Mouse (Mus musculus) kidney, adult 8-10 months (tissue): ENCODE results near the gene Nell2.

ENCODE experiments used
- DNase-seq, 2 experiments: peaks; one replicate each; pipeline ENCODE4 v3.0.0; 2022

Gene Nell2

GRCm38 (mm10) chr15:95070881-95071280 lies 457.5 kb downstream of the Nell2 start:
- no peak for DNase-seq

DNA sequence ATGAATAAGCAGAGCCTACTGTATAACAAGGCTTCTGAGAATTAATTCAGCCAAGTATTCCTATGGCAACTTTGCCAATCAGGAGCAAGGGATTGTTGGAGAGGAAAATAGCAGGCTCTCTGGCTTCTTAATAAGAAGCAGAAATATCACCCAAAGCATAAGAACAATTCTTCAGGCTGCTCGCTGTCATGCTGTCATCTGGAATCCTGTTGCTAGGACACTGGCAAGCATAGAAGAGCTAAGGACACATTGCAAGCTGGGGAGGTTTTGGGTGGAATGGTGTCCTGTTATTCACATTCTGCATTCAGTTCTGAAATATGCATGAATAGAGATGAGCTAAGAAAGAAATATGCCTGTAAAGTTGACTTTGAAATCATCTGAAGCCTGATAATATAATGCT lies 459.6 kb downstream of the Nell2 start:
- no peak for DNase-seq

GRCm38 (mm10) chr15:95068023-95068422 lies 460.3 kb downstream of the Nell2 start:
- DNase-seq = no peak

GRCm38 (mm10) chr15:95055081-95055650 lies 473.2 kb downstream of the Nell2 start:
- no peak for DNase-seq

- no peak for DNase-seq
Measured at GRCm38 (mm10) chr15:95049171-95049729, 479.1 kb downstream of the Nell2 start.

DNA sequence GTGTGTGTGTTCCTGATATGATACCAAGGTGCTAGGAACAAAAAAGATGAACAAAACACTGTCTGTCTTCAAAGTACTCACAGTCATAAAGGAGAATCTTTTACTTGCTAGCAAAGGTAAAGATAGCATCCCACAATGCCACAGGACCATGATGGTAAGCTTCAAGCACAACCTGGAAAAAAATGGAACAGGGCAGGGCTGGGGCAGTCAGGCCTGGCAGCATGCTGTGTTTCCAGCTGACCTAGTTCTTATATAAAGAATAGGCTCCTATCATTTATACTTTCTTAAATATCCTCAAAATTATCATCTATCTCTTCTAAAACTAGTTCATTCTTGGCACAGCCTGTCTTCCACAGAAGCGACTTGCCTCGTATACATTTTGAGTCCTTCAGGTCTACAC lies 480.9 kb downstream of the Nell2 start:
- DNase-seq = no peak

- DNase-seq = no peak
Measured at GRCm38 (mm10) chr15:95044011-95044410, 484.3 kb downstream of the Nell2 start.

DNA sequence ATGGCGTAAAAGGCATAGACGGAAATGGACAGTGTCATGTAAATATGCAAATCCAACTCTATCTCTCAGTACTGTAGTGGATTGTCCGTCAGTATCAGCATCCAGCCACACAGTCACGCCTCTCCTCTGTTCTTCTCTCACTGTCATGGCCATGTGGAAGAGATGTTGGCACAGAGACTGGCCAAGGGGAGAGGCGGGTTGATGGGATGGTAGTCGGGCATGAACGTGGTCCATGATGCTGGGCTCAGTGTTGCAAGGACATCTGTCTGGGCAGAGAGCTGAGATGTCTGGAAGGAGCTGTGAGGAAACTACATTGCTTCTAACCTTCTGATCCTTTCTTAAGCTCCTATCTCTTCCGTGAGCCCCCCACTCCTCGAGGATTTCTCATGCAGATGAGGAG lies 485.9 kb downstream of the Nell2 start:
- no peak for DNase-seq

GRCm38 (mm10) chr15:95029487-95029875 lies 498.9 kb downstream of the Nell2 start:
- no peak for DNase-seq

DNA sequence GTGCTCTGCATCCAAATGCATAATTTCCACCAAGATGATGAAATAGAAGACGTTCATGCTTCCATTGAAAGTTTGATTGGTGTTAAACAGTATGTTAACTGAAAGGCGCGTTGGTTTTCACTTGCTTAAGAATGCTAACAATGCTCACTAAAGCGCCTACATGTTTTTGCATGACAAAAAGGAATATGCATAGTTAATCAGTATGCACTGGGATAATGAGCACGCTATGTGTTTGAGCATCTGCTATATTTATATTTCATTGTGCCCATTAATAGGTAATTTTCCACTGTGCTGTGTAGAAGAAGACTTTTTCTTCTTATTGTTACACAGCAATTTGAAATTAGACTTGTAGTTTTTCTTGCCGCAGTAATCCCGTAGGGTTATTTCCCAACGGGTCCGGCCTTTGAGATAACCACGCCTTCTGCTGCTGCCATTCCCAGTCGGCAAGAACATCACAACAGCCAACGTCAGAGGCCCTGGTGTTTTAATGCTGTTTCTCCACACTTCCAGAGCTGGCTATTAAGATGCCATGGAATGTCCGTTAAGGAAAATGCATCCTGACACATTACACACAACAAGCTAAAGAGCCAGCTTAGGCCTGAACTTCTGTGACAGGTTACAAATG lies 499.4 kb downstream of the Nell2 start:
- DNase-seq = no peak
